Mouse (Mus musculus) layer of hippocampus, adult 8-10 months (tissue): Measurements from ENCODE around the gene Fbxl3. TPM values are rescaled to one million over a fixed set of nuclear protein-coding genes. Genes with fewer than 3 reads are reported as not detected.

Source experiments
- DNase-seq, 2 experiments: peaks; one replicate each; pipeline ENCODE4 v3.0.0; 2022; ENCODE audit warnings: low spot score in 2 of 2
- total RNA-seq, 4 experiments: library from RNA; stranded (reverse); gene quantifications; 2 replicates each; pipeline ENCODE4 v1.2.4; 2022

The Fbxl3 gene
- total RNA-seq, 4 experiments from 2014 or later = 85.6 to 97.4 (median 89.1) TPM

- no peak for DNase-seq
Observed at GRCm38 (mm10) chr14:103046677-103047076, 52.7 kb downstream of the Fbxl3 start, which contains the start of gene Acod1. TSS of gene Acod1 (plus strand) at chr14:103046977.

- no peak for DNase-seq
Observed at GRCm38 (mm10) chr14:103037016-103037415, 62.4 kb downstream of the Fbxl3 start.

- no peak for DNase-seq
Observed at GRCm38 (mm10) chr14:103034076-103034475, 65.3 kb downstream of the Fbxl3 start.

- no peak for DNase-seq
Observed at GRCm38 (mm10) chr14:103033271-103033823, 66.0 kb downstream of the Fbxl3 start.

Other genes starting within 250 kb of the Fbxl3 start
- 100 to 1,000 TPM; 107 to 114 (median 111) TPM for gene Kctd12, start 116.9 kb downstream of the Fbxl3 start, total RNA-seq
- not detected for gene Acod1, start 52.6 kb downstream of the Fbxl3 start, total RNA-seq
- gene Cln5, start 29.4 kb downstream of the Fbxl3 start, total RNA-seq = 10 to 100 TPM; 10.1 to 17.2 (median 13.5) TPM
- 100 to 1,000 TPM; 148 to 185 (median 165) TPM for gene Mycbp2, start 247.2 kb upstream of the Fbxl3 start, total RNA-seq